Mouse (Mus musculus) heart, embryonic 16.5 days (tissue): ENCODE results near the gene Rgcc. TPM values are rescaled to one million over a fixed set of nuclear protein-coding genes. Genes with fewer than 3 reads are reported as not detected.

Source experiments
- ATAC-seq: fragments of 200-750 bp; cut with Nextera tagmentation; replicated peaks from 2 replicates; pipeline ENCODE4 v1.8.0; 2017; ENCODE audit warnings: moderate number of reproducible peaks; ENCODE audit not compliant: insufficient read depth, low FRiP score; ENCODE audit errors: extremely low read depth
- H3K27ac ChIP-seq: fragments of 300-500 bp; sonication (generic); 2 replicates; pipeline ENCODE4 v1.5.1; 2014; ENCODE audit warnings: mild to moderate bottlenecking, low read length, control low read depth, moderate library complexity
- H3K27me3 ChIP-seq: fragments of 300-500 bp; sonication (generic); 2 replicates; pipeline ENCODE4 v1.6.1; 2014; ENCODE audit warnings: low read length, mixed read lengths; ENCODE audit not compliant: control insufficient read depth, insufficient read depth
- H3K36me3 ChIP-seq: fragments of 300-500 bp; sonication (generic); 2 replicates; pipeline ENCODE4 v1.6.1; 2014; ENCODE audit not compliant: control insufficient read depth, insufficient read depth
- H3K4me1 ChIP-seq: fragments of 300-500 bp; sonication (generic); 2 replicates; pipeline ENCODE4 v1.6.1; 2014; ENCODE audit warnings: low read length, mixed read lengths; ENCODE audit not compliant: control insufficient read depth, insufficient read depth
- H3K4me2 ChIP-seq: fragments of 300-500 bp; sonication (generic); 2 replicates; pipeline ENCODE4 v1.6.1; 2014; ENCODE audit warnings: low read depth, mild to moderate bottlenecking, control low read depth, low read length
- H3K4me3 ChIP-seq: fragments of 300-500 bp; sonication (generic); 2 replicates; pipeline ENCODE4 v1.5.1; 2014; ENCODE audit warnings: mild to moderate bottlenecking, control low read depth, low read length
- H3K9ac ChIP-seq: fragments of 300-500 bp; sonication (generic); 2 replicates; pipeline ENCODE4 v1.6.1; 2014; ENCODE audit warnings: low read length, control low read depth
- H3K9me3 ChIP-seq: fragments of 300-500 bp; sonication (generic); replicated peaks from 2 replicates; pipeline ENCODE4 v1.6.1; 2016; ENCODE audit warnings: low read length; ENCODE audit not compliant: control insufficient read depth
- WGBS: fragments of 180-500 bp; shearing (Covaris S2); extraction: QIAGEN DNeasy Blood & Tissue Kit; methylation state at CpG from one replicate; pipeline ENCODE4 v1.1.7; 2014; 5-methylcytosine and 5-hydroxymethylcytosine counted together
- polyA plus RNA-seq: library from polyadenylated mRNA; unstranded; fragments of >200 nt; fragmentation: Nextera tagmentation; extraction: Ambion mirVana; gene quantifications from 2 replicates; pipeline ENCODE4 v1.2.1, GENCODE M21; 2015

Gene Rgcc
- polyA plus RNA-seq, 1 experiment from 2014 or later = 74.7 TPM

DNA sequence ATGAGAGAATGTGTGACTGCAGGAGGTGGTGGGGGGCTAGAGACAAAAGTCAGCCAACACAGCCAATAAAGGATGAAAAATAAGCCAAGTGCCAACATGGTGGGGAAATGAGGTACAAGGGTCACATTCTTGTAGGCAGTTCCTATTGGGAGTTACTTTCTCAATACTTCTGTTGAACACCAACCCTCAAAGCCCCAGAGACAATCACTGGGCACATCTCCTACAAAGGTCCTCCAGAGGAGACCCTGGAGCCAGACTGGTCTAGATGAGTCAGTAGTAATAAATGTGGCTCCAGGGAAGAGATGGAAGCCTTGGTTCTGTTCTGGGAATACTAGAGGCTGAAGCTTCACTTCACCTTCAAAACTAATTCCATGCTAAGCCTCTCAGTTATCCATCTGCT, 35.0 kb downstream of the Rgcc start:
- Histone ChIP-seq H3K4me3 (no peak overlapping the region), H3K27ac (peak overlapping the region; percentile 39), H3K27me3 (peaks cover 3% of the 10 kb centered on the region; the same call in 1 of the 2 replicates), H3K9ac (no peak overlapping the region), H3K4me1 (peaks cover 4% of the 10 kb centered on the region), H3K4me2 (no peak overlapping the region), H3K9me3 (peaks cover 3% of the 10 kb centered on the region; the same call in 1 of the 2 replicates), H3K36me3 (no peaks in the 10 kb centered on the region)
- ATAC-seq = no peak

DNA sequence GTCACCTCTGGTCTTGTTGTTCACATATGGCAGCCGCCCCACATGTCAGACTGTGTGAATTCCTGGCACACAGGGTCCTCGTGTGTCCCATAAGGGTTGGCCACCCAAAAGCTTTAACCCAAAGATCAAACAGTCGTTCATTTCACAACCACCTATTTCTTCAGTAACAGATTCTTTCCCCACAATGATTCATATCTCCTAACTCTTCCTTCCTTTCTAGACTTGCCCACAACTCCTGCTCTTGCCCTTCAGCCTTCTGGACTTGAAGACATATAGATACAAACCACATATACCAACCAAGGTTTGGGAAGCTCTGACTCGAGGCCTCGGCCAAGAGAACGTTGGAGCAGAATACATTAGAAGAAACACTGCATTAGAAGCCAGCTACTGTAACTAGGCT, 35.7 kb downstream of the Rgcc start:
- Histone ChIP-seq H3K27ac (peak overlapping the region; percentile 39; the same call in 1 of the 2 replicates), H3K4me2 (no peak overlapping the region), H3K9me3 (0 out of 2 replicates have a peak, but pooled peaks cover 3% of the 10 kb centered on the region), H3K27me3 (peaks cover 3% of the 10 kb centered on the region; the same call in 1 of the 2 replicates), H3K4me1 (peaks cover 4% of the 10 kb centered on the region), H3K4me3 (no peak overlapping the region), H3K36me3 (no peaks in the 10 kb centered on the region), H3K9ac (no peak overlapping the region)
- ATAC-seq = no peak
- 80% methylated on average over 6 of the region's 6 CpGs for WGBS

DNA sequence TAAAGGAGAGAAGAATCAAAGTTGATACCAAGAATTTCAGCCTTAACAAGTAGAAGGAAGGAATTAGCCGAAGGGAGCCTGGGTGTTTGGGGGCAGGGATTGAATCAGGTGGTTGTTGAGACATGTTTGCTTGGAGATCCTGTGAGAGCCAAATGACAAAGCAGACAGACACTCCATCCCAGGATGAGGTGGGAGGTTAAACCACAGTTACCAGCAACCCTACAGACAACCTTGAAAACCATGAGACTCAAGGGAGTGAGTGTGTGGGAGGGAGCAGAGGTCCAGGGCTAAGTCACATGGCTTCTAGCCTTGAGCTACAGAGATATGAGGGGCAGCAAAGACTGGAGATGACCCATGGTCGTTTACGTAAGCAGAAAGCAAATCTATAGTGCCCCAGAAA, 38.1 kb downstream of the Rgcc start:
- WGBS = 69% methylated on average over 3 of the region's 3 CpGs
- no peak for ATAC-seq
- Histone ChIP-seq H3K4me3 (no peak overlapping the region), H3K9ac (no peak overlapping the region), H3K4me2 (no peak overlapping the region), H3K27me3 (peaks cover 3% of the 10 kb centered on the region; the same call in 1 of the 2 replicates), H3K27ac (no peak overlapping the region), H3K36me3 (no peaks in the 10 kb centered on the region), H3K9me3 (no peaks in the 10 kb centered on the region), H3K4me1 (no peaks in the 10 kb centered on the region)

DNA sequence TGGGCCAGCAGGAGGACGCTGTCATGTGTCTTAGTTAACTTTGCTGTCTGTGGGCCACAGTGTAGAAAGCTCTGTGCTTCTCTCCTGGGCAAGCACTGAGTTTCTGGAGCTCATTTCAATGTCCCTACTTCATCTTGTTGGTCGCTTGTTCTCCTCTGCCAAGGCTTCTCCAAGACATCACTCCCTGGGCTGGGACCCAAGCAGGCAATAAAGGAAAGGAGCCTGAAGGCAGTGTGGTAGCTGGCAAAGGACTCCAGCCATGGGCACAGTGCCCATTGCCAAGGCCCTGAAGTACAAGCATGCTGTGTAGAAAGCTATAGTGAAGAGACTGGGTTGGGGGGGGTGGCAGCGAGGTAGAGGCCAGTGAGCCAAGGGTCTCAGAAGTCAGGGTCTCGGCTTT, 38.8 kb downstream of the Rgcc start:
- ATAC-seq = no peak
- Histone ChIP-seq H3K4me1 (no peaks in the 10 kb centered on the region), H3K4me3 (no peak overlapping the region), H3K27me3 (no peaks in the 10 kb centered on the region), H3K27ac (no peak overlapping the region), H3K9me3 (no peaks in the 10 kb centered on the region), H3K4me2 (no peak overlapping the region), H3K9ac (no peak overlapping the region), H3K36me3 (no peaks in the 10 kb centered on the region)
- 84% methylated on average over 4 of the region's 4 CpGs for WGBS

DNA sequence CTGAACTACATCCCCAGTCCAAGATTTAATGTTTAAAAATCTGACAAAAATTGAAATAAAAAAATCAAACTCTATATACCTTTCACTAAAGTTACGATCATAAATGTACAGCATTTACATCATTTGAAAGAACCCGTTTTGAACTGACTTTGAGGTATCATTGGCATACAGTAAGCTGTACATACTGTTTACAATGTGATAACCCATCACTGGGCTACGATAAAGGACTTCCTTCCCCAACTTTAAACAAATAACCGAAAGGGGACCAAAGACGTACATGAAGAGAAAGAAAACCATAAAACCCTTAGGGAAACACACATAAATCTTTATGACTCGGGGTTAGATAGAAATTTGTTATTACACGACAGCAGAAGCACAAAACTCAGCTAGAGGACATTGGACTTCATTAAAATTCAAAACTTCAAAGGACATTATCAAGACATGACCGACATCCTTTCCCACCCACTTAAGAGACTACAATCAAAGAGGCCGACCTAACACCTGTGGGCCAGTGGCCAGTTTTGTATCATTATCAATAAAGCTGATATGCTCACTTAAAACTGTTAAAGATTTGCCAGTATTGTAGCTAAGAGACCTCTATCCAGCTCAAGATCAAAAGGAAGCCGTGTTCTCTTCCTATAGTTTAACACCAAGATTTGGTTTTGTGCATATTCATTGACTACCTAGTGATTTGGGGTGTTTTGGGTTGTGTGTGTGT, 42.2 kb downstream of the Rgcc start:
- Histone ChIP-seq H3K4me1 (no peaks in the 10 kb centered on the region), H3K9me3 (no peaks in the 10 kb centered on the region), H3K27me3 (no peaks in the 10 kb centered on the region), H3K36me3 (no peaks in the 10 kb centered on the region), H3K4me3 (no peak overlapping the region), H3K27ac (no peak overlapping the region), H3K9ac (no peak overlapping the region), H3K4me2 (no peak overlapping the region)
- WGBS = 67% methylated on average over 10 of the region's 10 CpGs
- ATAC-seq = no peak

DNA sequence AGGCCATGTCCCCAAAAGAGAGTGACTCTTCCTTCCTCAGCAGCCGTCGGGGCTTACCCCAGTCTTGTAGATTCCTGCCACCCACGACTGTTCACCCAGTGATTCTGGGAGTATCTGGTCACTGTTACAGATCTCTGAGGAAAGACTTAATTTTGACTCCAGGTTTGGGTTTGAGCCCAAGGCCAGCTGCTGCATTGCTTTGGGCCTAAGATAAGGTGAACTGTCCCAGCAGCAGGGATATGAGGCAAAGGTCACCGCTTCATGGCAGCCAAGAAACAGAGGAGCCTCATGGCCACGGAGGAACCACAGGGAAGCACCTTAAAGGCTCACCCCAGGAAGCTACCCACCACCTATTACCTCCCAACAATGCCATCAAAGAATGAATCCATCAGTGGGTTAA, 44.8 kb downstream of the Rgcc start:
- no peaks in the 10 kb centered on the region for H3K4me1 ChIP-seq
- no peaks in the 10 kb centered on the region for H3K27me3 ChIP-seq
- no peak overlapping the region for H3K4me3 ChIP-seq
- no peak overlapping the region for H3K4me2 ChIP-seq
- H3K36me3 ChIP-seq = no peaks in the 10 kb centered on the region
- no peak for ATAC-seq
- no peak overlapping the region for H3K9ac ChIP-seq
- WGBS = 78% methylated on average over 5 of the region's 5 CpGs
- no peaks in the 10 kb centered on the region for H3K9me3 ChIP-seq
- no peak overlapping the region for H3K27ac ChIP-seq

DNA sequence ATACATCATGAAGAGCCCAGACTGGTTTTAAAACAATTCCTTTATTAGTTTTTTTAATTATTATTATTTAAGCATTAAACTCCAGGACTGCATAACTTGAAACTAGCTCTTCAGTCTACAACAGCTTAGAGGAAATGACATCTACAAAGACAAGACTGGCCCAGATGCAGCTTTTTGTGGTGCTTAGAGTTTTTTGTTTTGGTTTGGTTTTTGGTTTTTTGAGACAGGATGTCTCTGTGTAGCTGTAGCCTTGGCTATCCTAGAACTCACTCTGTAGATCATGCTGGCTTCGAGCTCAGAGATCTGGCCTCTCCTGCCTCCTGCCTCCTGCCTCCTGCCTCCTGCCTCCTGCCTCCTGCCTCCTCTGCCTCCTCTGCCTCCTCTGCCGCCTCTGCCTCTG, 45.7 kb downstream of the Rgcc start:
- H3K27me3 ChIP-seq = no peaks in the 10 kb centered on the region
- H3K36me3 ChIP-seq = no peaks in the 10 kb centered on the region
- no peak overlapping the region for H3K4me3 ChIP-seq
- ATAC-seq = no peak
- no peak overlapping the region for H3K27ac ChIP-seq
- no peaks in the 10 kb centered on the region for H3K9me3 ChIP-seq
- H3K4me1 ChIP-seq = no peaks in the 10 kb centered on the region
- H3K9ac ChIP-seq = no peak overlapping the region
- H3K4me2 ChIP-seq = no peak overlapping the region
- 81% methylated on average over 2 of the region's 2 CpGs for WGBS

DNA sequence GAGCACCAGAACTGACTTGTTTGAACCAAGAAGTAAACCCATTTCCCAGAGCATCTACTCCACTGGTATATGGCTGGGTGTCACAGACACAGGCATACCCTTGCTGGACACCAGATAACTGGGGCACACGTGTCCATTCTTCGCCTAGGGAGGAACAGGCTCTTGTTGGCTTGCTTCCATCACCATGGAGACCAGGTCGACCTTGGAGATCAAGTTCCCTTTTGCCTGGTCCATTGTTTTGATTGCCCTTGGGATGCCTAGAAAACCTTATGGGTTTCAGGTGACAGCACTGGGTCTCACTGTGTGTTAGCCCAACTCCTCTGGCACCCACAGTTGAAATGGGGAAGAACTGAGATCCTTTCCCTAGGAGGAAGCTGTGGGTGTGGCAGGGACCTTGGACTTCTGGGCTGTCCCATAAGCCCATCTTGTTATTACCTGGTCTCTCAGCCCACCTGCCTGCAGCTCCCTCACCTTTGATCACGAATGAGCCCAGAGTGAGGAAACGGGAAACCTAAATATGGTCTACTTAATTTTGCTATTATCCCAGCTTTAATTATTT, 49.6 kb downstream of the Rgcc start:
- Histone ChIP-seq H3K4me3 (no peak overlapping the region), H3K4me1 (peaks cover 14% of the 10 kb centered on the region), H3K9me3 (no peaks in the 10 kb centered on the region), H3K27ac (no peak overlapping the region), H3K9ac (no peak overlapping the region), H3K36me3 (no peaks in the 10 kb centered on the region), H3K27me3 (peaks cover 8% of the 10 kb centered on the region), H3K4me2 (no peak overlapping the region)
- no peak for ATAC-seq
- 70% methylated on average over 5 of the region's 5 CpGs for WGBS

DNA sequence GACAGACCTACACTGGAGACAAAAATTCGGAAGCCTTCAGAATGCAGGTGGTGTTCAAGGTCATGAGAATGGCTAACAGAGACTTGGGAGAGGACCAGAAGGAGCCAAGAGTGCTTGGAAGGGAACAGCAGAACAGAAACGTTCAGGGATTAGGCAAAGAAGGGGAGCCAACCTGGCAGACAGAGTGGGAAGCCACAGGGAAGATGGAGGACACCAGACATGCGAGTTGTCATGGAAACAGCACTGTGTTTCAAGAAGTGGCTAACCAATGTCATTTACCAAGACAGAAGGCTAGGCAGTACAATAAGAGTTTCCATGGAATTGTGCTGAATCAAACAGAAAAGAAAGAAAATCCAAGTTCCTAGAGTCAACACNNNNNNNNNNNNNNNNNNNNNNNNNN, 56.9 kb downstream of the Rgcc start:
- WGBS = 58% methylated on average over 3 of the region's 3 CpGs

More for the DNA sequence above, 56.9 kb downstream of the Rgcc start:
- peaks cover 14% of the 10 kb centered on the region for H3K4me1 ChIP-seq
- no peak overlapping the region for H3K27ac ChIP-seq
- no peak for ATAC-seq
- H3K9ac ChIP-seq = no peak overlapping the region
- H3K9me3 ChIP-seq = peaks cover 3% of the 10 kb centered on the region; the same call in 1 of the 2 replicates
- H3K4me3 ChIP-seq = no peak overlapping the region
- H3K27me3 ChIP-seq = peaks cover 7% of the 10 kb centered on the region
- H3K4me2 ChIP-seq = no peak overlapping the region
- no peaks in the 10 kb centered on the region for H3K36me3 ChIP-seq
